Mouse (Mus musculus) hindbrain, embryonic 11.5 days (tissue): ENCODE measurements at regions not wholly inside any gene's neighbourhood (a gene's known extent, or its start where the extent isn't known, plus 50 kb on each side); places are given as distances from the start of the nearest gene placed in this dataset.
A peak's percentile ranks its signal among the peaks of the same experiment; 100 is the strongest.

Source experiments
- ATAC-seq: fragments of 200-750 bp; cut with Nextera tagmentation; 2 replicates; pipeline ENCODE4 v1.8.0; 2017; ENCODE audit warnings: mild to moderate bottlenecking, moderate TSS enrichment, moderate library complexity; ENCODE audit not compliant: low FRiP score
- DNase-seq: peaks from one replicate; pipeline ENCODE4 v3.0.0-alpha.2; 2015; ENCODE audit warnings: low spot score
- H3K27ac ChIP-seq: fragments of 300-500 bp; sonication (generic); 2 replicates; pipeline ENCODE4 v1.5.1; 2014; ENCODE audit warnings: mild to moderate bottlenecking, low read depth, low read length
- H3K27me3 ChIP-seq: fragments of 300-500 bp; sonication (generic); 2 replicates; pipeline ENCODE4 v1.6.1; 2014; ENCODE audit warnings: mild to moderate bottlenecking, low read length, moderate library complexity, mixed read lengths; ENCODE audit not compliant: control insufficient read depth, insufficient read depth
- H3K36me3 ChIP-seq: fragments of 300-500 bp; sonication (generic); 2 replicates; pipeline ENCODE4 v1.6.1; 2014; ENCODE audit warnings: mild to moderate bottlenecking, low read length, moderate library complexity, mixed read lengths; ENCODE audit not compliant: control insufficient read depth, insufficient read depth
- H3K4me1 ChIP-seq: fragments of 300-500 bp; sonication (generic); replicated peaks from 2 replicates; pipeline ENCODE4 v1.6.1; 2014; ENCODE audit warnings: low read length, mixed read lengths; ENCODE audit not compliant: control insufficient read depth, insufficient read depth
- H3K4me2 ChIP-seq: fragments of 300-500 bp; sonication (generic); replicated peaks from 2 replicates; pipeline ENCODE4 v1.6.1; 2014; ENCODE audit warnings: mild to moderate bottlenecking, low read depth, low read length
- H3K4me3 ChIP-seq: fragments of 300-500 bp; sonication (generic); 2 replicates; pipeline ENCODE4 v1.5.1; 2014; ENCODE audit warnings: low read depth, low read length
- H3K9ac ChIP-seq: fragments of 300-500 bp; sonication (generic); 2 replicates; pipeline ENCODE4 v1.6.1; 2014; ENCODE audit warnings: low read depth, low read length
- H3K9me3 ChIP-seq: fragments of 300-500 bp; sonication (generic); 2 replicates; pipeline ENCODE4 v1.6.1; 2016; ENCODE audit warnings: low read length; ENCODE audit not compliant: control insufficient read depth
- WGBS: fragments of 180-500 bp; shearing (Covaris S2); extraction: QIAGEN DNeasy Blood & Tissue Kit; methylation state at CpG from one replicate; pipeline ENCODE4 v1.1.7; 2014; 5-methylcytosine and 5-hydroxymethylcytosine counted together

- no peak overlapping the region for H3K4me2 ChIP-seq
Observed at GRCm38 (mm10) chr14:12913956-12914355, 91.1 kb upstream of the Cadps start.

GRCm38 (mm10) chr14:12913421-12913820 lies 90.5 kb upstream of the Cadps start:
- Histone ChIP-seq H3K4me1 (no peaks in the 10 kb centered on the region), H3K27me3 (no peaks in the 10 kb centered on the region), H3K4me2 (no peak overlapping the region), H3K36me3 (no peaks in the 10 kb centered on the region), H3K27ac (no peak overlapping the region), H3K9me3 (no peaks in the 10 kb centered on the region), H3K9ac (no peak overlapping the region), H3K4me3 (no peak overlapping the region)
- no peak for DNase-seq
- no peak for ATAC-seq
- WGBS, result 87% methylated on average over 3 of the region's 3 CpGs

More at GRCm38 (mm10) chr14:12913956-12914355, 91.1 kb upstream of the Cadps start:
- 77% methylated on average over 2 of the region's 2 CpGs for WGBS
- Histone ChIP-seq H3K4me3 (no peak overlapping the region), H3K27me3 (no peaks in the 10 kb centered on the region), H3K27ac (no peak overlapping the region), H3K9me3 (no peaks in the 10 kb centered on the region), H3K9ac (no peak overlapping the region), H3K36me3 (no peaks in the 10 kb centered on the region), H3K4me1 (no peaks in the 10 kb centered on the region)
- DNase-seq (no peak), ATAC-seq (no peak)

- no peaks in the 10 kb centered on the region for H3K4me1 ChIP-seq
- no peak overlapping the region for H3K4me2 ChIP-seq
- H3K27ac ChIP-seq, result no peak overlapping the region
Observed at GRCm38 (mm10) chr14:12877337-12877662, 54.4 kb upstream of the Cadps start.

GRCm38 (mm10) chr14:12876417-12877336 lies 53.8 kb upstream of the Cadps start:
- no peaks in the 10 kb centered on the region for H3K4me1 ChIP-seq
- H3K4me2 ChIP-seq, result no peak overlapping the region
- no peak overlapping the region for H3K27ac ChIP-seq
- peak; percentile 40; the same call in 1 of the 2 replicates for ATAC-seq
- H3K27me3 ChIP-seq, result no peaks in the 10 kb centered on the region
- peak; percentile 5 for DNase-seq
- 66% methylated on average over 10 of the region's 10 CpGs for WGBS
- H3K4me3 ChIP-seq, result no peak overlapping the region
- no peak overlapping the region for H3K9ac ChIP-seq
- H3K36me3 ChIP-seq, result no peaks in the 10 kb centered on the region
- no peaks in the 10 kb centered on the region for H3K9me3 ChIP-seq

More at GRCm38 (mm10) chr14:12877337-12877662, 54.4 kb upstream of the Cadps start:
- ATAC-seq (0 out of 2 replicates have a peak, but pooled peaks have one; percentile 17), DNase-seq (no peak)
- H3K9ac ChIP-seq, result no peak overlapping the region
- no peaks in the 10 kb centered on the region for H3K9me3 ChIP-seq
- no peaks in the 10 kb centered on the region for H3K36me3 ChIP-seq
- no peaks in the 10 kb centered on the region for H3K27me3 ChIP-seq
- H3K4me3 ChIP-seq, result no peak overlapping the region
